Mouse (Mus musculus): ENCODE measurements around the gene Otc. TPM values are rescaled to one million over a fixed set of nuclear protein-coding genes. Genes with fewer than 3 reads are reported as not detected.

Otc gene
- polyA plus RNA-seq, 1 experiment from 2014 or later = not detected

- no peak overlapping the region for H3K27ac ChIP-seq (ENCODE audit: low read length)
- H3K9me3 ChIP-seq (ENCODE audit: control insufficient read depth, low read length) = no peaks in the 10 kb centered on the region
- no peaks in the 10 kb centered on the region for H3K36me3 ChIP-seq (ENCODE audit: control insufficient read depth, insufficient read depth)
- H3K9ac ChIP-seq (replicated peaks; ENCODE audit: low read depth, low read length) = no peak overlapping the region
- 27% methylated on average over 4 of the region's 4 CpGs for WGBS
- no peak overlapping the region for H3K4me3 ChIP-seq (replicated peaks; ENCODE audit: low read length)
- no peaks in the 10 kb centered on the region for H3K27me3 ChIP-seq (replicated peaks; ENCODE audit: control insufficient read depth, insufficient read depth, low read length)
- ATAC-seq = no peak
- H3K4me2 ChIP-seq (ENCODE audit: low read length) = no peak overlapping the region
- H3K4me1 ChIP-seq (replicated peaks; ENCODE audit: control insufficient read depth, insufficient read depth, low read length) = no peaks in the 10 kb centered on the region
Observed at GRCm38 (mm10) chrX:10355867-10356266, 103.8 kb downstream of the Otc start.

Other genes with a start within 250 kb of the Otc start
- gene Srpx, start 134.6 kb upstream of the Otc start, polyA plus RNA-seq (2015; fragmentation: Nextera tagmentation; extraction: Ambion mirVana) = 3.4 and 5.3 TPM in 2 replicates
- gene Rpgr, start 35.4 kb upstream of the Otc start, polyA plus RNA-seq (2015; fragmentation: Nextera tagmentation; extraction: Ambion mirVana) = 42.1 and 42.7 TPM in 2 replicates
- gene Tspan7, start 232.9 kb downstream of the Otc start, polyA plus RNA-seq (2015; fragmentation: Nextera tagmentation; extraction: Ambion mirVana) = 310 and 336 TPM in 2 replicates